Mouse (Mus musculus) CH12.LX (cell line): ENCODE data around the gene Fgfr1op.

Source experiments
- CHD1 ChIP-seq: IDR thresholded peaks from 2 replicates; pipeline ENCODE4 v1.6.1; 2012; ENCODE audit warnings: low read depth, low read length, improper control_type of control experiment, inconsistent platforms
- CHD2 ChIP-seq: IDR thresholded peaks from 2 replicates; pipeline ENCODE4 v1.6.1; 2011; ENCODE audit warnings: low read length, improper control_type of control experiment
- CTCF ChIP-seq, 2 experiments: IDR thresholded peaks in 1 of 2; conservative IDR thresholded peaks in 1 of 2; 2 replicates each; pipeline ENCODE4 v1.5.1; 2011 to 2012; ENCODE audit warnings: low read depth in 2 of 2, low read length in 2 of 2, improper control_type of control experiment in 1 of 2, inconsistent platforms in 1 of 2, mild to moderate bottlenecking in 1 of 2, moderate library complexity in 1 of 2
- EP300 ChIP-seq: IDR thresholded peaks from 2 replicates; pipeline ENCODE4 v1.6.1; 2011; ENCODE audit warnings: low read length, improper control_type of control experiment
- JUND ChIP-seq: conservative IDR thresholded peaks from 2 replicates; pipeline ENCODE4 v1.6.1; 2011; ENCODE audit warnings: low read depth, low read length, improper control_type of control experiment
- MAFK ChIP-seq: IDR thresholded peaks from 2 replicates; pipeline ENCODE4 v1.6.1; 2011; ENCODE audit warnings: low read length, improper control_type of control experiment; ENCODE audit not compliant: insufficient replicate concordance
- RAD21 ChIP-seq: IDR thresholded peaks from 2 replicates; pipeline ENCODE4 v1.6.1; 2011; ENCODE audit warnings: low read depth, mild to moderate bottlenecking, low read length, improper control_type of control experiment, moderate library complexity
- RCOR1 ChIP-seq: conservative IDR thresholded peaks from 2 replicates; pipeline ENCODE4 v1.6.1; 2012; ENCODE audit warnings: low read depth, mild to moderate bottlenecking, inconsistent platforms, low read length, improper control_type of control experiment
- TBP ChIP-seq: conservative IDR thresholded peaks from 2 replicates; pipeline ENCODE4 v1.6.1; 2011; ENCODE audit warnings: low read depth, low read length, improper control_type of control experiment
- ZNF384 ChIP-seq: IDR thresholded peaks from 2 replicates; pipeline ENCODE4 v1.6.1; 2012; ENCODE audit warnings: low read depth, low read length, improper control_type of control experiment, inconsistent platforms

DNA sequence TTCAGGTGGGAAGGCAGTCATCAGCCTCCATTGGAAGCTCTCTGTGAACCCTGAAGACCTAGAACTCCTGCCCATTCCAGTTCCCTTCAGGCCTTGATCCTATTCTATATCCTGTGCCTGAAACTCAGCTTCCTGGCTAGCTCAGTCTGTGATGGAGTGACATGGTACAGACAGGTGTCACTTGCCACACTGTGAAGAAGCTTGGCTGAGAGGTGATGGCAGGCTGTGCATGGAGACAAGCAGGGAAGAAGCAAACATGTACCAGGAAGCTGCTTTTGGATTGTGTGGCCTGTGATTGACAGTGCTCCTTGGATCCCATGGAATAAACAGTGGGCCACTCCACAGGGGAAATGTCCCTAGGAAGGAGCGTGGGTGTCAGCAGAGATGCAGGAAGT, 34.6 kb downstream of the Fgfr1op start:
- no peak for TF ChIP-seq RAD21
- no peak for TF ChIP-seq JUND
- no peak for TF ChIP-seq CTCF (conservative IDR thresholded peaks at IDR 0.05 in 1 of 2, IDR thresholded peaks at IDR 0.05 in 1 of 2; ENCODE audit: low read depth in 2 of 2, low read length in 2 of 2)
- TF ChIP-seq ZNF384: no peak
- TF ChIP-seq CHD2: no peak
- no peak for TF ChIP-seq EP300
- no peak for TF ChIP-seq RCOR1
- TF ChIP-seq CHD1: no peak
- TF ChIP-seq TBP: no peak
- TF ChIP-seq MAFK: no peak
